ENCODE assay signal across 18 mouse cellular contexts in genomic region chr9:110334849-110335248, GRCm38 (mm10). TPM values are rescaled to one million over a fixed set of nuclear protein-coding genes. Genes with fewer than 3 reads are reported as not detected.
DNase-seq lines count a peak whose midpoint lies in the region; ATAC-seq and TF ChIP-seq lines count a peak whose summit lies in the region.
"Had no signal": no experiment of that assay in that cellular context is flagged by ENCODE, and none has a peak within 500 bp of the region (broad histone marks: within the 10 kb centered on the region; RNA-seq: fewer than 3 reads in every experiment).

No protein-coding gene starts in this region.

- DNase-seq in forebrain, embryonic 10.5 days (ENCODE audit: extremely low spot score, low spot score) = no peak
- peak; percentile 86 for DNase-seq in liver, adult 2 months (ENCODE audit: extremely low read depth, low read depth, low spot score)
- no peak for DNase-seq in liver
- DNase-seq in liver, embryonic 11.5 days (ENCODE audit: low spot score) = no peak
- no peak for DNase-seq in stomach, postnatal 0 days (ENCODE audit: low spot score)
- no peak for DNase-seq in cerebellum, postnatal 14 days
- DNase-seq in adrenal gland, adult 8-10 months = no peak
- DNase-seq: cerebellum, adult 18-20 months; gastrocnemius, postnatal 10 days; heart, adult 2 months; kidney, adult 18-20 months; kidney, postnatal 14 days; lung, postnatal 14 days; thymus, postnatal 14 days had no signal

- peak overlapping the region; percentile 90; the same call in 1 of the 2 replicates for H3K4me3 ChIP-seq in forebrain, embryonic 10.5 days
- H3K4me3 ChIP-seq in forebrain, embryonic 16.5 days (replicated peaks; ENCODE audit: low read length) = no peak overlapping the region
- 0 out of 2 replicates have a peak overlapping the region, but pooled peaks have one; percentile 5 for H3K4me3 ChIP-seq in liver, adult 2 months (ENCODE audit: insufficient read depth, low read depth, low read length)
- H3K4me3 ChIP-seq in liver, embryonic 11.5 days (ENCODE audit: low read depth, low read length) = peak overlapping the region; percentile 12; the same call in 1 of the 2 replicates
- H3K4me3 ChIP-seq in stomach, postnatal 0 days (ENCODE audit: low read depth, low read length) = no peak overlapping the region

- no peak overlapping the region for H3K4me2 ChIP-seq in forebrain, embryonic 16.5 days (ENCODE audit: low read length)
- H3K4me2 ChIP-seq in liver, embryonic 11.5 days = peak overlapping the region; percentile 88
- peak overlapping the region; percentile 31; the same call in 1 of the 2 replicates for H3K4me2 ChIP-seq in stomach, postnatal 0 days (replicated peaks; ENCODE audit: low read depth)

- no peak for TF ChIP-seq POLR2A in liver, adult 2 months (IDR thresholded peaks at IDR 0.05; ENCODE audit: extremely low read depth, insufficient read depth, low read length)

- ATAC-seq in forebrain, embryonic 16.5 days = no peak
- no peak for ATAC-seq in liver, embryonic 11.5 days (replicated peaks; ENCODE audit: low FRiP score)
- no peak for ATAC-seq in stomach, postnatal 0 days (ENCODE audit: low FRiP score, low TSS enrichment)

- peaks cover 9% of the 10 kb centered on the region; the same call in 1 of the 2 replicates for H3K79me2 ChIP-seq in liver, adult 2 months (ENCODE audit: control insufficient read depth, insufficient read depth, low read length)

- WGBS in forebrain, embryonic 10.5 days = 73% methylated on average over 8 of the region's 8 CpGs
- 71% methylated on average over 8 of the region's 8 CpGs for WGBS in forebrain, embryonic 16.5 days
- WGBS in liver, adult 2 months = 16% methylated on average over 8 of the region's 8 CpGs
- WGBS in liver, embryonic 11.5 days = 63% methylated on average over 8 of the region's 8 CpGs
- 67% methylated on average over 8 of the region's 8 CpGs for WGBS in stomach, postnatal 0 days

- no peak overlapping the region for H3K9ac ChIP-seq in forebrain, embryonic 16.5 days (replicated peaks; ENCODE audit: low read depth, low read length)
- H3K9ac ChIP-seq in liver, adult 2 months (ENCODE audit: low read depth, low read length) = peak overlapping the region; percentile 15; the same call in 1 of the 2 replicates
- no peak overlapping the region for H3K9ac ChIP-seq in liver, embryonic 11.5 days (ENCODE audit: low read depth, low read length)
- no peak overlapping the region for H3K9ac ChIP-seq in stomach, postnatal 0 days (ENCODE audit: low read length)
- H3K9ac ChIP-seq: heart, embryonic 15.5 days had no signal

- H3K27ac ChIP-seq in forebrain, embryonic 10.5 days = no peak overlapping the region
- H3K27ac ChIP-seq in forebrain, embryonic 16.5 days (ENCODE audit: low read length) = no peak overlapping the region
- peak overlapping the region; percentile 23 for H3K27ac ChIP-seq in liver, adult 2 months (replicated peaks; ENCODE audit: insufficient read depth, low read depth, low read length)
- no peak overlapping the region for H3K27ac ChIP-seq in liver, embryonic 11.5 days (ENCODE audit: low read depth, low read length)
- no peak overlapping the region for H3K27ac ChIP-seq in stomach, postnatal 0 days (replicated peaks)
- H3K27ac ChIP-seq: heart, adult 2 months; heart, embryonic 15.5 days; hindbrain, embryonic 10.5 days; midbrain, embryonic 10.5 days had no signal

- TF ChIP-seq EP300 in stomach, postnatal 0 days (optimal IDR thresholded peaks at IDR 0.05) = no peak

- H3K4me1 ChIP-seq in forebrain, embryonic 10.5 days = peaks cover 40% of the 10 kb centered on the region
- H3K4me1 ChIP-seq in forebrain, embryonic 16.5 days (replicated peaks; ENCODE audit: control insufficient read depth, insufficient read depth, low read length) = peaks cover 14% of the 10 kb centered on the region
- H3K4me1 ChIP-seq in liver, adult 2 months (ENCODE audit: control insufficient read depth, insufficient read depth, low read length) = peaks cover 13% of the 10 kb centered on the region
- peaks cover 14% of the 10 kb centered on the region; the same call in 1 of the 2 replicates for H3K4me1 ChIP-seq in liver, embryonic 11.5 days (replicated peaks; ENCODE audit: control insufficient read depth, insufficient read depth, low read length)
- H3K4me1 ChIP-seq in stomach, postnatal 0 days (replicated peaks; ENCODE audit: control insufficient read depth, insufficient read depth) = no peaks in the 10 kb centered on the region; the same call in 1 of the 2 replicates

- TF ChIP-seq CTCF in liver, adult 2 months (IDR thresholded peaks at IDR 0.05; ENCODE audit: low read depth, low read length) = no peak
- no peak for TF ChIP-seq CTCF in stomach, postnatal 0 days (IDR thresholded peaks at IDR 0.05; ENCODE audit: low read depth)

- no peaks in the 10 kb centered on the region for H3K27me3 ChIP-seq in forebrain, embryonic 10.5 days (ENCODE audit: poor library complexity, severe bottlenecking)
- no peaks in the 10 kb centered on the region for H3K27me3 ChIP-seq in forebrain, embryonic 16.5 days (replicated peaks; ENCODE audit: control insufficient read depth, insufficient read depth, low read length)
- no peaks in the 10 kb centered on the region for H3K27me3 ChIP-seq in liver, adult 2 months (ENCODE audit: control insufficient read depth, insufficient read depth, low read length)
- no peaks in the 10 kb centered on the region for H3K27me3 ChIP-seq in liver, embryonic 11.5 days (replicated peaks; ENCODE audit: control insufficient read depth, insufficient read depth, low read length)
- no peaks in the 10 kb centered on the region for H3K27me3 ChIP-seq in stomach, postnatal 0 days (ENCODE audit: control insufficient read depth, insufficient read depth, low read length)
- H3K27me3 ChIP-seq: heart, embryonic 15.5 days had no signal

- no peaks in the 10 kb centered on the region for H3K36me3 ChIP-seq in forebrain, embryonic 10.5 days (replicated peaks)
- H3K36me3 ChIP-seq in forebrain, embryonic 16.5 days (ENCODE audit: control insufficient read depth, insufficient read depth) = no peaks in the 10 kb centered on the region
- H3K36me3 ChIP-seq in liver, adult 2 months (ENCODE audit: control insufficient read depth, insufficient read depth, low read length) = no peaks in the 10 kb centered on the region
- H3K36me3 ChIP-seq in liver, embryonic 11.5 days (ENCODE audit: control insufficient read depth, insufficient read depth, low read length) = no peaks in the 10 kb centered on the region
- H3K36me3 ChIP-seq in stomach, postnatal 0 days (ENCODE audit: control insufficient read depth, insufficient read depth, low read length) = no peaks in the 10 kb centered on the region
- H3K36me3 ChIP-seq: heart, embryonic 15.5 days; hindbrain, embryonic 10.5 days; midbrain, embryonic 10.5 days had no signal

- no peaks in the 10 kb centered on the region for H3K9me3 ChIP-seq in forebrain, embryonic 10.5 days
- H3K9me3 ChIP-seq in forebrain, embryonic 16.5 days (ENCODE audit: control insufficient read depth, low read length) = no peaks in the 10 kb centered on the region
- no peaks in the 10 kb centered on the region for H3K9me3 ChIP-seq in liver, embryonic 11.5 days (ENCODE audit: control insufficient read depth, low read length)
- no peaks in the 10 kb centered on the region for H3K9me3 ChIP-seq in stomach, postnatal 0 days (ENCODE audit: control insufficient read depth, low read length)
- H3K9me3 ChIP-seq: heart, embryonic 15.5 days; hindbrain, embryonic 10.5 days; midbrain, embryonic 10.5 days had no signal

RNA-seq across cellular contexts. Expression of gene Scap, which starts 1.8 kb away (rescaled TPM):
- polyA plus RNA-seq in forebrain, embryonic 10.5 days (2016; fragmentation: Nextera tagmentation; extraction: Ambion mirVana) = 44.1 and 45.4 TPM in 2 replicates
- polyA plus RNA-seq in forebrain, embryonic 16.5 days (2015; fragmentation: Nextera tagmentation; extraction: Ambion mirVana) = 51.1 and 51.4 TPM in 2 replicates
- 51.8 and 84.8 TPM in 2 replicates for total RNA-seq in liver, adult 2 months (2014; rRNA removed)
- 68.7 and 72.9 TPM in 2 replicates for polyA plus RNA-seq in liver, adult 2 months (2012; rRNA removed)
- polyA plus RNA-seq in liver, embryonic 11.5 days (2014; fragmentation: Nextera tagmentation; extraction: Ambion mirVana) = 32.9 and 36.7 TPM in 2 replicates
- polyA plus RNA-seq in stomach, postnatal 0 days (2015; fragmentation: Nextera tagmentation; extraction: Ambion mirVana) = 31.6 and 32.9 TPM in 2 replicates
- 100 to 1,000 TPM; 110 to 118 (median 116) TPM for total RNA-seq in adrenal gland, adult 8-10 months (2022)

RNA-seq across cellular contexts. Expression of gene Elp6, which starts 29.9 kb away (rescaled TPM):
- 43.7 and 47.2 TPM in 2 replicates for polyA plus RNA-seq in forebrain, embryonic 10.5 days (2016; fragmentation: Nextera tagmentation; extraction: Ambion mirVana)
- 34.3 and 36.8 TPM in 2 replicates for polyA plus RNA-seq in forebrain, embryonic 16.5 days (2015; fragmentation: Nextera tagmentation; extraction: Ambion mirVana)
- 5.0 and 5.9 TPM in 2 replicates for total RNA-seq in liver, adult 2 months (2014; rRNA removed)
- polyA plus RNA-seq in liver, adult 2 months (2012; rRNA removed) = 6.6 and 7.3 TPM in 2 replicates
- polyA plus RNA-seq in liver, embryonic 11.5 days (2014; fragmentation: Nextera tagmentation; extraction: Ambion mirVana) = 27.7 TPM in 2 replicates
- polyA plus RNA-seq in stomach, postnatal 0 days (2015; fragmentation: Nextera tagmentation; extraction: Ambion mirVana) = 10.1 and 11.6 TPM in 2 replicates
- 10 to 100 TPM; 10.5 to 14.6 (median 12.2) TPM for total RNA-seq in adrenal gland, adult 8-10 months (2022)

Comparison
In these comparisons a context has a peak if more than half of its experiments do, and no peak if none do; other contexts are left out.
1. H3K4me3 ChIP-seq: peak in forebrain, embryonic 10.5 days (single experiment), liver, adult 2 months (single experiment) and liver, embryonic 11.5 days (single experiment); none in forebrain, embryonic 16.5 days (single experiment) and stomach, postnatal 0 days (single experiment).